Mouse (Mus musculus) lung, postnatal 0 days (tissue): ENCODE measurements around the gene Pkn1. TPM values are rescaled to one million over a fixed set of nuclear protein-coding genes. Genes with fewer than 3 reads are reported as not detected.

Experiments
- ATAC-seq: fragments of 200-750 bp; cut with Nextera tagmentation; 2 replicates; pipeline ENCODE4 v1.8.0; 2017; ENCODE audit warnings: moderate library complexity
- DNase-seq: peaks from one replicate; pipeline ENCODE4 v3.0.0-alpha.2; 2016; ENCODE audit warnings: low spot score
- H3K27ac ChIP-seq: fragments of 300-500 bp; sonication (generic); 2 replicates; pipeline ENCODE4 v1.5.1; 2014; ENCODE audit warnings: antibody characterized with exemption, mild to moderate bottlenecking, low read length, mixed read lengths
- H3K27me3 ChIP-seq: fragments of 300-500 bp; sonication (generic); replicated peaks from 2 replicates; pipeline ENCODE4 v1.6.1; 2014; ENCODE audit warnings: low read length, mixed read lengths; ENCODE audit not compliant: insufficient read depth
- H3K36me3 ChIP-seq: fragments of 300-500 bp; sonication (generic); 2 replicates; pipeline ENCODE4 v1.6.1; 2014; ENCODE audit warnings: low read length, mixed read lengths; ENCODE audit not compliant: insufficient read depth
- H3K4me1 ChIP-seq: fragments of 300-500 bp; sonication (generic); 2 replicates; pipeline ENCODE4 v1.6.1; 2014; ENCODE audit warnings: antibody characterized with exemption, low read depth, low read length, mixed read lengths; ENCODE audit not compliant: insufficient read depth
- H3K4me2 ChIP-seq: fragments of 300-500 bp; sonication (generic); replicated peaks from 2 replicates; pipeline ENCODE4 v1.6.1; 2014; ENCODE audit warnings: low read depth, mild to moderate bottlenecking, low read length, moderate library complexity, mixed read lengths
- H3K4me3 ChIP-seq: fragments of 300-500 bp; sonication (generic); 2 replicates; pipeline ENCODE4 v1.5.1; 2014; ENCODE audit warnings: low read depth, low read length
- H3K9ac ChIP-seq: fragments of 300-500 bp; sonication (generic); replicated peaks from 2 replicates; pipeline ENCODE4 v1.6.1; 2014; ENCODE audit warnings: low read depth, mild to moderate bottlenecking
- H3K9me3 ChIP-seq: fragments of 300-500 bp; sonication (generic); 2 replicates; pipeline ENCODE4 v1.6.1; 2016; ENCODE audit warnings: low read length, mixed read lengths
- CTCF ChIP-seq: IDR thresholded peaks from 2 replicates; pipeline ENCODE4 v1.5.1; 2016; ENCODE audit warnings: antibody characterized with exemption, mild to moderate bottlenecking
- EP300 ChIP-seq: IDR thresholded peaks from 2 replicates; pipeline ENCODE4 v1.6.1; 2016; ENCODE audit warnings: antibody characterized with exemption, mild to moderate bottlenecking, control low read depth
- WGBS: fragments of 180-500 bp; shearing (Covaris S2); extraction: QIAGEN DNeasy Blood & Tissue Kit; methylation state at CpG from one replicate; pipeline ENCODE4 v1.1.7; 2014; 5-methylcytosine and 5-hydroxymethylcytosine counted together
- polyA plus RNA-seq: library from polyadenylated mRNA; unstranded; fragments of >200 nt; fragmentation: Nextera tagmentation; extraction: Ambion mirVana; gene quantifications from 2 replicates; pipeline ENCODE4 v1.2.1, GENCODE M21; 2015

Pkn1 gene
- polyA plus RNA-seq: 32.2 and 34.4 TPM in 2 replicates

GRCm38 (mm10) chr8:83698661-83699453 is at the start of gene Pkn1:
Pkn1 (minus strand) TSS chr8:83699179.
- ATAC-seq: peak; percentile 92
- Histone ChIP-seq H3K9ac (peak within 1 kb of the TSS; percentile 95), H3K27me3 (no peaks in the 10 kb centered on the region), H3K36me3 (no peaks in the 10 kb centered on the region), H3K4me1 (peaks cover 26% of the 10 kb centered on the region; the same call in 1 of the 2 replicates), H3K27ac (peak within 1 kb of the TSS; percentile 92), H3K4me2 (peak within 1 kb of the TSS; percentile 93), H3K9me3 (no peaks in the 10 kb centered on the region), H3K4me3 (peak within 1 kb of the TSS; percentile 90)
- DNase-seq: peak; percentile 91
- 2% methylated on average over 47 of the region's 85 CpGs for WGBS
- no peak; the same call in 1 of the 2 replicates for TF ChIP-seq CTCF
- TF ChIP-seq EP300: no peak

GRCm38 (mm10) chr8:83748708-83749107 is 49.7 kb upstream of the Pkn1 start:
- H3K4me2 ChIP-seq: no peak overlapping the region
- no peaks in the 10 kb centered on the region for H3K36me3 ChIP-seq
- H3K27ac ChIP-seq: peak overlapping the region; percentile 77
- peak; percentile 77 for DNase-seq
- no peaks in the 10 kb centered on the region for H3K9me3 ChIP-seq
- ATAC-seq: peak; percentile 66
- H3K9ac ChIP-seq: no peak overlapping the region
- H3K4me1 ChIP-seq: no peaks in the 10 kb centered on the region
- H3K4me3 ChIP-seq: no peak overlapping the region
- TF ChIP-seq EP300: peak; percentile 31; the same call in 1 of the 2 replicates
- TF ChIP-seq CTCF: no peak
- H3K27me3 ChIP-seq: no peaks in the 10 kb centered on the region
- WGBS: 23% methylated on average over 3 of the region's 3 CpGs

GRCm38 (mm10) chr8:83747661-83748346 is 48.8 kb upstream of the Pkn1 start:
- peak overlapping the region; percentile 43 for H3K4me2 ChIP-seq

GRCm38 (mm10) chr8:83744070-83744469 is 45.1 kb upstream of the Pkn1 start:
- no peak for TF ChIP-seq EP300
- no peak for TF ChIP-seq CTCF
- Histone ChIP-seq H3K4me2 (no peak overlapping the region), H3K4me1 (peaks cover 3% of the 10 kb centered on the region; the same call in 1 of the 2 replicates), H3K27me3 (no peaks in the 10 kb centered on the region), H3K36me3 (no peaks in the 10 kb centered on the region), H3K9me3 (no peaks in the 10 kb centered on the region), H3K27ac (no peak overlapping the region), H3K4me3 (no peak overlapping the region), H3K9ac (no peak overlapping the region)
- no peak for ATAC-seq
- 85% methylated on average over 4 of the region's 4 CpGs for WGBS
- no peak for DNase-seq

More at GRCm38 (mm10) chr8:83747661-83748346, 48.8 kb upstream of the Pkn1 start:
- H3K4me3 ChIP-seq: no peak overlapping the region
- H3K27me3 ChIP-seq: no peaks in the 10 kb centered on the region
- no peaks in the 10 kb centered on the region for H3K9me3 ChIP-seq
- H3K9ac ChIP-seq: no peak overlapping the region
- H3K27ac ChIP-seq: peak overlapping the region; percentile 77
- no peaks in the 10 kb centered on the region for H3K36me3 ChIP-seq
- 4% methylated on average over 27 of the region's 28 CpGs for WGBS
- H3K4me1 ChIP-seq: no peaks in the 10 kb centered on the region
- peak; percentile 69 for TF ChIP-seq EP300
- peak; percentile 32 for TF ChIP-seq CTCF
- DNase-seq (peak; percentile 87), ATAC-seq (peak; percentile 93)

GRCm38 (mm10) chr8:83742968-83743367 is 44.0 kb upstream of the Pkn1 start:
- Histone ChIP-seq H3K27me3 (no peaks in the 10 kb centered on the region), H3K36me3 (no peaks in the 10 kb centered on the region), H3K9ac (no peak overlapping the region), H3K4me1 (peaks cover 3% of the 10 kb centered on the region; the same call in 1 of the 2 replicates), H3K4me3 (no peak overlapping the region), H3K9me3 (no peaks in the 10 kb centered on the region), H3K4me2 (no peak overlapping the region), H3K27ac (peak overlapping the region; percentile 51; the same call in 1 of the 2 replicates)
- WGBS: 90% methylated on average over 6 of the region's 6 CpGs
- no peak for ATAC-seq
- TF ChIP-seq EP300: no peak
- TF ChIP-seq CTCF: no peak
- DNase-seq: no peak
